Mouse (Mus musculus): ENCODE measurements around the gene Cnn3.

DNA sequence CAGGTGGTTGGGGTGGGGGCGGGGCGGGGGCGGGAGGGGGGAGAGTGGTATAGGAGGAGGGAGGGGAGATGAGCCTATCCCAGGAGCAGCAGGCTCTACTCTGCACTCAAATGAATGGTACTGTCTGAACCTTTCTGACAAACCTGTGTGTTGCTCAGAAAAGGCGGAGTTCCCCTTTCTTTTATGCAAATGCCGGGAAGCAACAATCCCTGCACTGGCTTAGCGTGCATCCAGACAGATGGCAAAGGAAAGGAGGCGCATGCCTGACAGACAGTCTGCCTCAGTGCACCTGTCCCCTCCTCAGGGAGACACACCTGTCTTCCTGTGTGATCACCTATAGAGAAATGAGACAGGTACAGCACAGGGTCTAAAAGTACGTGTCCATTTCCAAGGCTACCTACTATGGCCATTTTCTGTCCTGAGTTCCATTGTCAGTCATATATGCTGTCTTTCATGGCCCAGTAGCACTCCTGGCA is 54.7 kb downstream of the Cnn3 start:
- no peak for TF ChIP-seq POLR2A (IDR thresholded peaks at IDR 0.05; ENCODE audit: extremely low read depth, insufficient read depth, low read length)
- no peak for TF ChIP-seq CTCF (IDR thresholded peaks at IDR 0.05; ENCODE audit: low read depth, low read length)

All from liver, adult 2 months (tissue).